Mouse (Mus musculus): ENCODE results near the gene Pcdh17.

GRCm38 (mm10) chr14:84476336-84476735, 33.0 kb downstream of the Pcdh17 start:
- TF ChIP-seq CTCF (conservative IDR thresholded peaks at IDR 0.05; ENCODE audit: insufficient read depth, insufficient read length, low read depth, low read length) = no peak
- no peak for TF ChIP-seq POLR2A (IDR thresholded peaks at IDR 0.05; ENCODE audit: low read depth, low read length)

Data from kidney, adult 2 months (tissue).